Mouse (Mus musculus) lung, adult 2 months (tissue): ENCODE measurements around the gene Cacng8.

ENCODE experiments used
- CTCF ChIP-seq: fragments of 200-500 bp; IDR thresholded peaks from 2 replicates; pipeline ENCODE4 v1.5.1; 2011; ENCODE audit warnings: mild to moderate bottlenecking, low read length, control low read depth; ENCODE audit not compliant: insufficient read depth
- POLR2A ChIP-seq: fragments of 200-500 bp; IDR thresholded peaks from 2 replicates; pipeline ENCODE4 v1.6.1; 2011; ENCODE audit warnings: low read depth, mild to moderate bottlenecking, control low read depth, low read length, borderline replicate concordance; ENCODE audit errors: extremely low read depth

DNA sequence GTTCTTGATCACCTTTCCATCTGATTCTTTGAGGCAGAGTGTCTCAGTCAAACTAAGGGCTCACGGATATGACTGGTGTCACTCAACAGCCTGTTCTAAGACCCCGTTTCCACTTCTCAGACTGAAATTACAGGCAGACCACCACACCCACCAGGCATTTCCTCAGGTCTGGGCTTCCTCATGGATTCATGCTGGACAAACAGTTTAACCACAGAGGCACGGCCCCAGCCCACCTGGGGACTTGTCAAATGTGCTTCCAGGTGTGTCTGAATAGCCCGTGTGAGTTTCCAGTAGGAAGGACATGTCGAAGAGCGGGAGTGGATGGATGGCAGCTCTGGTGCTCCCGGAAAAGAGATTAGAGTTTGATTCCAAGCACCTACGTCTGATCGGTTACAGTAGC lies 40.7 kb upstream of the Cacng8 start:
- TF ChIP-seq CTCF: no peak
- TF ChIP-seq POLR2A: no peak
